Mouse (Mus musculus) heart, postnatal 10 days (tissue): ENCODE data around the gene Cngb1. TPM values are rescaled to one million over a fixed set of nuclear protein-coding genes. Genes with fewer than 3 reads are reported as not detected.
A peak's percentile ranks its signal among the peaks of the same experiment; 100 is the strongest.

ENCODE experiments used
- DNase-seq, 2 experiments: peaks; one replicate each; pipeline ENCODE4 v3.0.0; 2021
- intact Hi-C: fragments of 180-260 bp; cut with DNase I; formaldehyde crosslinking; loops from one replicate; pipeline ENCODE4 v1.15.1; 2025
- total RNA-seq, 2 experiments: library from RNA; stranded (reverse); gene quantifications; 2 replicates each; pipeline ENCODE4 v1.2.3; 2021

Gene Cngb1
- total RNA-seq, 2 experiments from 2014 or later, result 1.5 to 3.2 TPM

DNA sequence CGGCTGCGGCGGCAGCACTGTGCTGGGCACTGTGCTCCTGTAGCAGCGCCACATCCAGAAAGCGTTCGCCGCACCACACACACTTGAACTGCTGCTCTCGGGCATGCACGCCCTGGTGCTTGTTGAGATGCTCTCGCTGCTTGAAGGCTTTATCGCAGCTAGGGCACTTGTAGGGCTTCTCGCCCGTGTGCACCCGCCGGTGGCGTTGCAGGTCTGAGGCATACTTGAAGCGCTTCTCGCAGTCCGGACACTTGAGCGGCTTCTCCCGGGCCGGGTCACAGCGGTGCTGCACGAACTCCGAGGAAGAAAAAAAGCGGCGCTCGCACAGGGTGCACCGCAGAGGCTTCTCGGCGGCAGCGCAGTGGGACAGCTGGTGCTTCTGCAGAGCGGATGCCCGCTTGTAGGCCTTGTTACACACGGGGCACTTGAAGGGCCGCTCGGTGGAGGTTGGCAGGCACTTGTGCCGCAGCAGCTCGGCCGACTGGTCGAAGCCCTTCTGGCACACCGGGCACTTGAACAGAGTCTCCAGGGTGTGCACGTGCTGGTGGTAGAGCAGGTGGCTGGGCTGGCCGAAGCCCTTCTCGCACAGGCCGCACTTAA is 21.6 kb upstream of the Cngb1 start:
- intact Hi-C loops, result no loop called here
- no peak for DNase-seq

DNA sequence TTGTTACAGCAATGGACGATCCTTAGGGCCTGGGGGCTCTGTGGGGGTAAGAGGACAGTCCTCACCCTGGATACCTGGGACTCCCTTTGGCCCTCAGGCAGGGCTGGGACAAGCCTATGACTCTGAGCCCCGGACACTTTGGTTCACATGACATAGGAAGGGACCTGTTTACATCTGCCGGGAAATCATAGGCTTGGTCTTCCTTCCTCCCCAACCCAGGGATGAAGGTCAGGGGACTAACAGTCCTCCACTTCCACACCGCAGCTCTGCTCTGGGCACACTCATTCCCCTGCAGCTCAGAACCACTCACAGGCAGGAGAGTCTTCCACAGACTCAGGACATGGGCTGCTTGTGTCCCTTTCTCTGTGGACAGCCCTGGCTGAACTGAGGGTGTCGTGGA is 20.4 kb upstream of the Cngb1 start:
- intact Hi-C loops, result no loop called here
- no peak for DNase-seq

DNA sequence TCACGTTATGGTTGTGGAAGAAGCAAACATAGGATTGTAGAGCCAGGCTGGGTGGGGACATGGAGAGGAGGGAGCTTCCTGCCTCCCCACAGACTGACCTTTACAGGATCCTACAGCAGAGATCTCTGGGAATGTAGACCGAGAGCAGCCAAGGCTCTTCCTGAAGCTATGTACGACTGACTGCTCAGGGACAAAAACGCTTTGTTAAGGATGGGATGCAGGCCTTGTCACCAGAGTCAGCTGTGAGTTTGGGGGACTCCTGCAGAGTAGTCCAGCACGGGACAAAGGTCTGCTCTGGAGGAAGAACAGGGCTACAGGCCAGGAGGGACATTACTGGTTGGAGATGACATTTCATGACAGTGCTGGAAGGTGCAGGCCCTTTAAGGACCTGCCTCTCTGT is 18.3 kb upstream of the Cngb1 start:
- intact Hi-C loops, result no loop called here
- no peak for DNase-seq

DNA sequence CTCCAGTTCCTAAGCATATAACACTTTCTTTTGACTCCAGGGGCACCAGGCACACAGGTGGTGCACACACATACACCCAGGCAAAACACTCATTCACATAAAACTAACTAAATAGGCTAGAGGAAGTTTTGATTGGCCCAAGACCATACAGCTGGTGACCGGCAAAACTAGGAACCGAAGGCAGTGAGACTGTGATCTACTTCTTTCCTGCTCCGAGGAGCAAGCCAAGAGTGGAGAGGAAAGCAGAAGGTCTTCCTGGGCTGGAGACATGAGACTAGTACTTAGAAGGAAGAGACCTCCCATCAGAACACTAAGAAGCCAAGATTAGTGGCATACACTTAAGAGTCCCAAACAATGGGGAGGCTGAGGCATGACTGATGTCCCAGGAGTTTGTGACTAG is 16.8 kb upstream of the Cngb1 start:
- peak in 1 of 2 experiments; percentile 35 for DNase-seq
- intact Hi-C loops, result no loop called here

DNA sequence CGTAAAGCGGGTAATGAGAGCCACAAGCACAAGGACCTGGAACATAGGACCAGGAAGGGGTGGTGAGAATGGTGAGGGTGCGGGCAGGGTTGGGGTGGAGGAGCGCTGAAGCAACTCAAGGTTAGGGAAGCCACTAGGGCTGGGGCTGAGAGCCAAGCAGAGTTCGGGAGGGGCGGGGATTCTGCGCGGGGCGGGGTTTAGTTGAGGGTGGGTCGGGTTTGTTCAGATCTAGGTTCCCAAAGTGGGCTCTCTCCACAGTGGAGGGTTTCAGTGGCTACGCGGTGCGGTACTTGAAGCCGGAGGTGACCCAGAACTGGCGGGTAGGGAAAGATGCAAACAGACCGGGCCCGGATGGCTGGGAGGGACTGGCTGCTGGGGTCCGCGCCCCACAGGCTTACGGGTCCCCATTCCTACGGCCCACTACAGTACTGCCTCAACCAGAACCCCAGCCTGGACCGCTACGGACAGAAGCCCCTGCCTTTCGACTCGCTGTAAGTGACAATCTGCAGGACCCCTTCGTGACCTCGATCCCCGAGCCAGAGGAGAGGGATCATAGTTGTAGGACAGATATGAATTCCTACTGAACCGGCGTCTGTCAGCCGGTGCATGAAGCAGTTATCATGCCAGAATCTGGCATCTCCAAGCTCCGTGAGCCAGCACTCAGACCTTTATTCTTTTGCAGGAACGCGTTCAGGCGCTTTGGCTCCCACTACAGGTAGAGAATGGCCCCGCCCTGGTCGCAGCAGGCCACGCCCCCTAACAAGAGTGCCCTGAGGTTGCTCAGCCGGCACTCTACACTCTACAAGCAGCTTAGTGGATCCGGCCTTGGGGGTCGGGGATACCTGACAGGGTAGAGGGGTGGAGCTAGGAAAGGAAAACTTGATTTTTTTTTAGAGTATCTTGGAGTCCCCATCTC is 14.1 kb upstream of the Cngb1 start:
- intact Hi-C loops, result no loop called here
- DNase-seq, result peak; percentile 53 to 64

DNA sequence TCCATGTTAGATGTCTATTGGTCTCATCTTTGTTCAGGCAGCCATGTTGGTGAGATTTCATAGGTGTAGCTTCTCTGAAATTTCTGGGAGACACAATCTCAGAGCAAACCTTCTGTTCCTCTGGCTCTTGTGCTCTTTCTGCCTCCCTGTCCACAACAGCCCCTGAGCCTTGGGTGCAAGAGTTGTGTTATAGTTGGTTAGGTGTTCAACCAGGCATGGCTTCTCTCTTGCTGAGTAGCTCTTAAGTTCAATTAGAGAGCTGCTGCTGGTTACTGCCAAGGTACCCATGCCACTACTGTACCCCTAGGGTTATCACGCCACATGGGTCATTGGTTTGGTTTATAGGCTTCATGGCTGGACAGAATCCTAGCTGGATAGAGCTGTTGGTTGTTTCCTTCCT is 9.0 kb upstream of the Cngb1 start:
- intact Hi-C loops, result no loop called here
- DNase-seq, result no peak

DNA sequence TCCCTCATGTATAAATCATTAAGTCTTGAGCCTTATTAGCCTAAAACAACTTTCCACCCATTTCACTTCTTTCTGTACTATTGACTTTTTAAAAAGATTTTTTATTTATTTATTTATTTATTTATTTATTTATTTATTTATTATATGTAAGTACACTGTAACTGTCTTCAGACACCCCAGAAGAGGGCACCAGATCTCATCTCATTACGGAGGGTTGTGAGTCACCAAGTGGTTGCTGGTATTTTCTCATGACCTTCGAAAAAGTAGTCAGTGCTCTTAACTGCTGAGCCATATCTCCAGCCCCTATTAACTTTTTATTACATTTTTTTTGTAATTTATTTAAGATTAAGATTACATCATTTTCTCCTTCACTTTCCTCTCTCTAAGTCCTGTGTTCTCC is 8.3 kb upstream of the Cngb1 start:
- no peak for DNase-seq
- intact Hi-C loops, result no loop called here

DNA sequence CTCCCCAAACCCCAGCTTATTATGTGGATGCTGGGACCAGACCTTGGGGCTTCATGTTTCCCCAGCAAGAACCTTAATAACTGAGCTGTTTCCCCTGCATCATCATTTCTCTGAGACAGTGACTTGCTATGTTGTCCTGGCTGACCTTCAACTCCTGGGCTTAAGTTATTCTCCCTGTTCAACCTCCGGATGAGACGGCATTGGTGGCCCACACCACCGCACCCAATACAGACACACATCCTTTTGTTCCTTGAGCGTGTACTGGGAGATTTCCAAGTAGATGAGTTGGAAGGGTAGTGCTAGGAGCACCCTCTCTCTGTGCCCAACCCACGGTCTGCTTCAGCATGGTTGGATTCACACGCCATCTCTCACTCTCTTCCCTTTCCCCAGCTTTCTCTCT is 7.5 kb upstream of the Cngb1 start:
- DNase-seq, result no peak
- intact Hi-C loops, result no loop called here

DNA sequence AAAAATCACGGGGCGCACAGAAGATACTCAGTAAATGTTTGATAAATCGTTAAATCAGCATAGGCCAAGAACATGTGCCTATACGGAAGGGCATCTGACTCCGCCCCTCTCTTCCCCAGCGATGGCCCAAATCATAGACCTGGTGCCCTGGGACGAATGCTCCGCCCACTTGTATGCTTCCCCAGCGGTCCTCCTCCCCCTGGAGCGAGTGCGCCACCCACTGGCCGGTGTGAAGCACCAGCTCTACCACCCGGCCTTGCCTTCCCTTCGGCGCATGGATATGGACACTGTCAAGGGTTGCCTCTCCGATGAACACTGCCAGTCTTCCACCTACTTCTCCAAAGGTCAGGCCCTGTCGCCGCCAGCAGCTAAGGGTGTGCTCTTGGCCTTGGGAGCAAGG is 6.5 kb upstream of the Cngb1 start:
- intact Hi-C loops, result no loop called here
- no peak for DNase-seq

DNA sequence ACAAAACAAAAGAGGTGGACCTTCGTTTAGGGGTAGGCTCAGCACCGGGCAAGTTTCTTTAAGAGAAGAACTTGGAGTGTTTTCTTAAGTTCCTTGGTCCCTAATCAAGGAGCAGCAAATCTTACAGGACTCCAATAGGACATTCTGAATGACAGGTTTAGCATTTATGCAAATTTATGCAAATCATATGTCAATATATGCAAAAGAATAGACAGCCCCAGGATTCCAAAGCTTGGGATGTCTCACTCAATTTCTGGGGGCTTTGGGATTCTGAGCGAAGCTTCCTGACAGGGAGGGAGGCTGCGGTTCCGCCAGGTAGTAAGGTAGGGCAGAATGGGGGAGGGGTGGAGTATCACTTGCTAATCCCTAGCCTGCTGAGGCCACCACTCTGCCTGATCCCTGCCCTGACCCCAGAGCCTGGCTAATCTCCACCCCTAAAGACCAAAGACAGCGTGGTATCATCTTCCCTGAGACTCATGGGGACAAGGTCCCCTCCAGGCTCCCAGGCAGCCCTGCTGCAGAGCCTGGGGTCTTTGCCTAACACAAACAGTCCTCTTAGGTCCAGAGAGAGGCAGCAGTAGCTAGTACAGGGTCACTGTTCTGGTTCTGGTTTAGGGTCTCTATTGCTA is 4.1 kb upstream of the Cngb1 start, which contains the start of gene Tepp:
TSS of gene Tepp (plus strand) at position 225 of the 629 bp plus-strand sequence.
- DNase-seq, result no peak
- intact Hi-C loops, result no loop called here

DNA sequence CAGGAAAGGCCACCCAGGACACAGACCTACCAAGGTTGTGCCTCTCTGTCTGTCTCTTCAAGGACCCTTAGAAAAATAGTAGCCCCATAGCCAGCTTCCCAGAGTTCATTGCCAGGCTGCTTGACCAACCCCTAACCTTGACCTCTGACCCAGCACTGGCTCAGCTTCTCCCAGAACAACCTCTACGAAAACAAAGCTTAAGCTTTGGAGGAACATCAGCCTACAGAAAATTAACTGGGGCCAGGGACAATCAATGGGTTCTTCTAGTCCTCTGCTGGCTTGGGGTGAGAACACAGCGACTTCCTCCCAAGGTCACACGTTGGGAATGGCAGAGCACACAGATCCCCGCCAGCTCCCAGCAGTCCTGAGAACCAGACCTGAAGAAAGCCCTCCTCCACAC is 859 bp downstream of the Cngb1 start:
- DNase-seq, result no peak
- intact Hi-C loops, result loop anchor here (10.0 kb wide), 1 partner anchor 371 kb away; no protein-coding TSS in a partner anchor

DNA sequence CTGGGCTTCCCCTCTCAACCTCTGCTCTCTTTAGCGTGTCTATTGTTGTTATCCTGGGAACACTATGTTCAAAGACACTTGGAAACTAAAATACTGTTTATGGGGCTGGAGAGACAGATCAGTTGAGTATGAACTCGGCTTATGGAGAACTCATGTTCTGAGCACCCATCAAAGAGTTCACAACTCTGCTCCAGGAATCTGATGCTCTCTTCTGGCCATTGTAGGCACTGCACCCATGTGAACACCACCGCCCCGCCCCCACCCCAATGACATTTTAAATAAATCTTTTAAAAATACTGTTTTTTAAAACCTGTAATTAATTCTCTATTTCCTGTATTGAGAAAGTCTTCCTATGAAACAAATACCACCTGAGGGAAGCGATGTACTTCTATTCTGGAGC is 4.0 kb downstream of the Cngb1 start:
- intact Hi-C loops, result loop anchor here (1.0 to 10.0 kb wide), 2 partner anchors 48 to 368 kb away; no protein-coding TSS in a partner anchor
- DNase-seq, result peak; percentile 41 to 59

DNA sequence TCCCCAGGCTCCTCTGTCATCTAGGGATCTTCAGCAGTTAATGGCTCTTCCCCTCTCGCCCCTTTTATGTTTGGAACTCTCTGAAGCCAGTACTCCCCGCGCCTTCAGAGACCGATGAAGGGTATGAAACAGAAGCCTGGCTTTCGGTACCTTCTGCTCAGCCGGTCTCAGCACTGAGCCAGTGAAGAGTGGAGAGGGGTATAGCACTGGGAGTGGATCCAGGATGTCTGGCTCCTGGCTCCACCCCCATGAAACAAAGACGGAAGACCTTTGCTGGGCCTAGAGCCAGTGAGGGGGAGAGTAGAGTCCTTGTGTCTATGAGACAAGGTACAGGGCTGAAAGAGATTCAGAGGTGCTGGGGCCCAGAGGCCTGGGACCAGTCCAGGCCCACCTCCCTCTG is 12.5 kb downstream of the Cngb1 start:
- intact Hi-C loops, result no loop called here

DNA sequence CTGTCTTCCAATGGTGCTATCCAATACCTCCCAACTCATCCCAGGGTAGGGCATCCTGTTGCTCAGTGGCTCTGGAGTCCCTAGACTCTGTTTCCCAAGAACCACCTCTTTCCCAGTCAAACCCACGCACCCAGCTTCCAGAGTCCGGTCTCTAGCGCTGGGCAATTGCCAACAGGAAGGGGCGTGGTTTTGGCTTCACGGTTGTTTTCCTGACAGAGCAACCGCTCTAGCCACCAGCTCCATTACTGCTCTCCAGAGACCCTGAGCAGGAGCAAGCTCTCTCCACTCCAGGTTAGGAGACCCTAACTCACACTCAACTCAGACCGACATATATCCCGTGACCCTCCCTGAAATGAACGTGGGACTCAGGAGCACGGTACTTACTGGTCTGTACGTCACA is 13.2 kb downstream of the Cngb1 start:
- DNase-seq, result peak; percentile 92 to 94
- intact Hi-C loops, result no loop called here

More for the DNA sequence above, 12.5 kb downstream of the Cngb1 start:
- DNase-seq, result peak; percentile 58 to 72

DNA sequence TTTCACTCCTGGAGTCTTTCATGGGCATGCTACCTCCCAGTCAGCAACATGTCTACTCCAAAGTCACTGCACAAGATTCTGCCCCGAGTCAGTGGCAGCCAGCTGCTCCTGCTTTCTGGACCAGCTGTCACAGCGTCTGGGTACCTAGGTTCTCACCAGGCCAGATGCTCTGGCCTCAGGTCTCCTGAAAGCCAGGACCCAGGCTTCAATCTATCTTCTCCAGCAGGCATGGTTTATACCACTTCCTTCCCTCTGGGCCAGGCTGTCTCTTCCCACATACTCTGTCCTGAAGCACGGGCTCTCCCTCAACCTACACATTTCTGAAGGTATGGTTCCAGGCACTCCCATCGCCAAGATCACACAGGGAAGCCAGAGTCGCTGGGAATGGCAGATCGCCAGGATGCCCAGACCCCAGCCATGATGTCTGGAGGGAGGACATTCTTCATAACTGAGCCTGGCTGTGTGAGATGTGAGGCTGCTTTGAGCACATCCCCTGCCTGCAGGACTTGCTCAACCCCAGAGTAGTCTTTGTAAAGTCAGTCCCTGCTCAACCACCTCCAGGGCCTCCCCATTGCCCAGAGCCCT is 17.2 kb downstream of the Cngb1 start:
- DNase-seq, result no peak
- intact Hi-C loops, result no loop called here

DNA sequence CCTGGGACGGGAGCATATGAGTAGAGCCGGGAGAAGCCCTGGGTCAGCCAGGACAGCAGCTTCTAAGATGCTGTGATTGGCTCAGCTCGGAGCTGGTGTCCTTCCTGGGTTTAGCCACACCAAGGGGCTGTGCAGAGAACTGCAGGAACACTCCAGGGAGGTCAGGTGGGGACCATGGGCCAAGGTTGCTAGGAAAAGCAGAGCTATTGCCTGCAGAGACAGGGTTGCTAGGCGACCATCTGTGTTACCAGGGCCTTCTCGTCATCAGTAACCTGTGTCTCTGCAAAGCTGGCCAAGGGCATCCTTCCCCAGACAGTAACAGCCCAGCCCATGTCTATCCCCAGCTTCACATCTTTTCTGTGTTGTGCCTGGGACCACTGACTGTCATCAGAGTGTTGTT is 24.9 kb downstream of the Cngb1 start:
- intact Hi-C loops, result no loop called here
- no peak for DNase-seq

DNA sequence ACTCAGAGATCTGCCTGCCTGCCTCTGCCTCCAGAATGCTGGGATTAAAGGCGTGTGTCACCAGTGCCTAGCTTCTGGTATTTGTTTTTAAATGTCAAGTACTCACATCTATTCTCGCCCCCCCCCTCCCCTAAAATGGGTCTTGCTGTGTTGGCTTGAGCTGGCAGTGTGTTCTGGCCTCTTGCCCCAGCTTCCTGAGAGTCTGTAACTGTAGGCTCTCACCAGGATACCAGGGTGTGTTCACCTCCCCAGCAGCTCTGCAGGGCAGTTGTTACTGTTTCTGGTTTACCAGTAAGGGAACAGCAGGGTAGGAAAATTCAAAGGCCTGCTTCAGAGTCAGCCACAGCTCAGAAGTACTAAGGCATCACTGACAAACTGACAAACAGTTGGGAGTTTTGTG is 33.5 kb downstream of the Cngb1 start:
- intact Hi-C loops, result no loop called here
- peak; percentile 58 to 61 for DNase-seq

DNA sequence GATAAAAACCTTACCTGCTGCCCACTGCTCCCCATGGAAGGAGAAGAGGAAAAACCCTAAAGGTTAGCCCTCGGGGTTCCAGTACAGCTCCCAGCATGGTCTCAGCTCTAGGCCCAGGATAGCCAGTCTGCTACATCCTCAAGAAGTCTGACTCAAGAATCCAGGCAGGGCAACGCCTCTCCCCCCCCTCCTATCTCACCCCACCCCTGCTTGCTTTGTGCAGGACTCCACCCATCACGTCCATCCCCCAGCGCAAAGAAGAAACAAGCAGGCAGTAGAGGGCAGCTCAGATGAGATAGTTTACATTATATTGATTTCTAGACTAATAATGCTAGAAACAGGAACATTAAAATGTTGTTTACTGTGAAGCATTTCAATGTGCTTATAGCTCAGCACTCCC is 34.5 kb downstream of the Cngb1 start:
- no peak for DNase-seq
- intact Hi-C loops, result no loop called here

DNA sequence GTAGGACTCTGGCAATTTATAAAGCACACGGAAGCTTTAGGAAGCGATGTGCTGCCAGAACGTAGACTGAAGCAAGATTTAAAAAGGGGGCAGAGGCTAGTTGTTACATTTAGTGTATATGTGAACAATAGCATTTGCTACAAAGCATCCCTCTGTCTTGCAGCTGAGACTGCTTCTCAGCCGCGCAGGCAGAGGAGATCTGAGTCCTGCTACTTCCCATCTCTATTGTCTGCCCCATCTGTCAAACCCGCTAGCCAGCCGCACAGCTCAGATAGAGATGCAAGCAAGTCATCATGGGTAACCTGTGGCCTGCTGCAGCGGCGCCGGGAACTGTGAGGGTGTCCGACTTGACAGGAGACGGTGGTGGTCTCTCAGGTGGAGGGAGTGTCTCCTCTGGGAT is 35.9 kb downstream of the Cngb1 start:
- no peak for DNase-seq
- intact Hi-C loops, result no loop called here

DNA sequence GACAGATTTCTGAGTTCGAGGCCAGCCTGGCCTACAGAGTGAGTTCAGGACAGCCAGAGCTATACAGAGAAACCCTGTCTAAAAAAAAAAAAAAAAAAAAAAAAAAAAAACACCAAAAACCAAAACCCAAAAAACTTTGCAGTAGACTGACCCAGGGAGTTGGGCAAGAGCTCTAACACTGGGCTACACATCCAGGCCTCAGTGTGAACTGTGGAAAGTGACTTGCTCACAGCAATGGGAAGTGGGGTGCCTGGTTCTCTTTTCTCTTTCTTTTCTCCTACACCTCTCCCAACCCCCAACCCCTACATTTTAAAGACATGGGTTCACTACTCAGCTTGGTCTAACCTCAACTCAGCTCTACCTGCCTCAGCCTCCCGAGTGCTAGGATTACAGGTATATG is 44.2 kb downstream of the Cngb1 start:
- DNase-seq, result no peak
- intact Hi-C loops, result no loop called here

DNA sequence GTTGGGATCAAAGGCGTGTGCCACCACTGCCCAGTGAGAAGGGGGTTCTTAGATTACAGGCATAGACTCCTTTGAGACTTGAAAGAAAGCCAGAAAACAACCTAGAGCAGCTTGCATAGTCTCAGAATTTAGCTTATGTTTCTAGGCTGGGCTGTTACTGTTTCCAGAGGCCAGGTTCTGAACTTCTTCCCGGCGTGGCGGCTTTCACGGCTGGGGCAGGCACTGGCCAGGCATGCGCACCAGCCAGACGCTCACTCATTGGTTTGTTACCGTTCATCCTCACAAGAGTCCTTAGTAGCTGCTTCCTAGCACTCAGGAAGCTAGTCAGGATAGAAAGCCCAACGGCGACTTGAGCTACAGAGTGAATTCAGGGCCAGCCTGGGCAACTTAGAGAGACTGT is 50.8 kb downstream of the Cngb1 start:
- no peak for DNase-seq
- intact Hi-C loops, result loop anchor here (1.0 to 5.0 kb wide), 2 partner anchors 76 to 442 kb away; partner anchors contain the start of gene Zfp319
